Mouse (Mus musculus): ENCODE results near the gene Aldh3a2. TPM values are rescaled to one million over a fixed set of nuclear protein-coding genes. Genes with fewer than 3 reads are reported as not detected.

The Aldh3a2 gene
- polyA plus RNA-seq, 1 experiment from 2014 or later = 47.8 TPM

DNA sequence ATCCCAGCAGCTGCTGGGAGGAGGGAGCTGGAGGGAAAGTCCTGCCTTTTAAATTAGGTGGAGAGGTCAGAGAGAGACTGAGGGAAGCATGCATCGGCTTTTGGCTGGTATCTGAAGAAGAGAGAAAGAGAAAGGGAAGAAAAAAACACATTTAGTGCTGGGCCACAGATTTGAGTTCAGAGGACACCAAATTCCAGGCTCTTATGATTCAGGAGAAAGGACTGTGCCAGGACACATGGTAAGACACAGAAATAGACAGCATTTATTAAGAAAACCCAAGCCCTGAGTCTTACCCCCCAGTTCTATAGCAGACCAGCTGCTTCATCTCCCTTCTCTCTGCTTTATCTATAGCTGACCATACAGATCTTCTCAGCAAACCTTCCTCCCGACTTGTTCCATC is 10.7 kb upstream of the Aldh3a2 start:
- WGBS = 20% methylated on average over 2 of the region's 2 CpGs
- Histone ChIP-seq H3K4me1 (replicated peaks; ENCODE audit: control insufficient read depth, insufficient read depth, low read length) (no peaks in the 10 kb centered on the region), H3K4me3 (ENCODE audit: low read length) (no peak overlapping the region), H3K27me3 (ENCODE audit: control insufficient read depth, insufficient read depth, low read depth, low read length) (no peaks in the 10 kb centered on the region), H3K9me3 (ENCODE audit: control insufficient read depth, low read length) (no peaks in the 10 kb centered on the region), H3K9ac (ENCODE audit: low read length) (no peak overlapping the region), H3K36me3 (ENCODE audit: control insufficient read depth, insufficient read depth, low read length) (no peaks in the 10 kb centered on the region), H3K27ac (ENCODE audit: low read length) (peak overlapping the region; percentile 10; the same call in 1 of the 2 replicates), H3K4me2 (ENCODE audit: low read depth, low read length) (no peak overlapping the region)
- peak; percentile 66 for ATAC-seq (ENCODE audit: low read depth)

DNA sequence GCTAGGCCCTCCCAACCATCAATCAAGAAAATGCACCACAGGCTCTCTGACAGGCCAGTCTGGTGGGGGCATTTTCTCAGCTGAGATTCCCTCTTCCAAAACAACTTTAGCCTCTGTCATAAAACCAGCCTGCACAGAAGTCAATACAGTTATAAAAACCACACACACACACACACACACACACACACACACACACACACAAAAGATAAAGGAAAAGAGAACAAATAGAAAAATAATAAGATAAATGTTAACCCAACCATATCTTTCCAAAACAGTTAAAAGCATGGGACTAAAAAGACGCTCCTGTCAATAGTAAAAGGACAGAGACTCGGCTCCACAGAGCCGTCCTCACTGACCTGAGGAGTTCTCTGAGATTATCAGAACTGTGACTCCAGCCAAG is 9.2 kb upstream of the Aldh3a2 start:
- 68% methylated on average over 3 of the region's 3 CpGs for WGBS
- no peaks in the 10 kb centered on the region for H3K27me3 ChIP-seq (ENCODE audit: control insufficient read depth, insufficient read depth, low read depth, low read length)
- H3K36me3 ChIP-seq (ENCODE audit: control insufficient read depth, insufficient read depth, low read length) = no peaks in the 10 kb centered on the region
- no peaks in the 10 kb centered on the region for H3K4me1 ChIP-seq (replicated peaks; ENCODE audit: control insufficient read depth, insufficient read depth, low read length)
- H3K9me3 ChIP-seq (ENCODE audit: control insufficient read depth, low read length) = no peaks in the 10 kb centered on the region
- H3K4me2 ChIP-seq (ENCODE audit: low read depth, low read length) = no peak overlapping the region
- no peak for ATAC-seq (ENCODE audit: low read depth)
- no peak overlapping the region for H3K9ac ChIP-seq (ENCODE audit: low read length)
- no peak overlapping the region for H3K4me3 ChIP-seq (ENCODE audit: low read length)
- no peak overlapping the region for H3K27ac ChIP-seq (ENCODE audit: low read length)

DNA sequence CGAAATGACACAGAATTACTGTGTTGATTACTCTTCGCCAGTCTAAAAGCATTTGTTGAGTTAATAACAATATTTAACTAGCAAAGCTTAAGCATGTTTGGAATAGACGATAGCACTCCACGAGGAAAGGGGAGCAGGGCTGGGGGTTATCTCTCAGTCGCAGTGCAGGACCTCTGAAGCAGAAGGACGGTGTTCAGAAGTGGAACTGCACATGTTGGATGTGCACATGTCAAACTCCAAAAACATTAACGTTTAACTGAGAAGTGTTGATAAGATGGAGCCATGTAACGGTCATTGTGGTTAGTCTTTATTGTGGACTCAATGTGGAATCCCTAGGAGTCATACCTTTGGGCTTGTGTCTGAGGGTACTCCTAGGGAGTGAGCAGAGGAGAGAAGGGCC is 7.8 kb upstream of the Aldh3a2 start:
- 31% methylated on average over 8 of the region's 8 CpGs for WGBS
- ATAC-seq (ENCODE audit: low read depth) = no peak
- H3K4me3 ChIP-seq (ENCODE audit: low read length) = no peak overlapping the region

DNA sequence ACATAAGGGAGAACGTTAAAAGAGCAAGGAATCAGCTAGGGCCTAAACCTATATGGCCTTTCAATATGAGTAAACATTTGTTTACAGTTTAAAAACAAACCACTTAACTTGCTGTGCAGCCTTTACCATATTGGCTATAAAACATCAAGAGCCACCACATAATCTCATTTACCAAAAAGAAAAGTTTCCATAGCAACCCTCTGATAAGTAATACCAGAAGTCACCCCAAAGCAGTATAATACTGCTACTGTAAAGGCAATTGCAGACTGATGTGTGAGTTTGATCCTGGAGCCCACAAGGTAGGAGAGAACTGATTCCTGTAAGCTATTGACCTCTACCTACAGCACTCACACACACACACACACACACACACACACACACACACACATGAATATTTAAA is 7.2 kb upstream of the Aldh3a2 start:
- H3K4me3 ChIP-seq (ENCODE audit: low read length) = no peak overlapping the region
- no peak overlapping the region for H3K9ac ChIP-seq (ENCODE audit: low read length)
- no peak overlapping the region for H3K4me2 ChIP-seq (ENCODE audit: low read depth, low read length)
- ATAC-seq (ENCODE audit: low read depth) = no peak
- 38% methylated on average over 1 of the region's 1 CpGs for WGBS
- no peaks in the 10 kb centered on the region for H3K4me1 ChIP-seq (replicated peaks; ENCODE audit: control insufficient read depth, insufficient read depth, low read length)
- no peak overlapping the region for H3K27ac ChIP-seq (ENCODE audit: low read length)
- no peaks in the 10 kb centered on the region for H3K36me3 ChIP-seq (ENCODE audit: control insufficient read depth, insufficient read depth, low read length)
- no peaks in the 10 kb centered on the region for H3K27me3 ChIP-seq (ENCODE audit: control insufficient read depth, insufficient read depth, low read depth, low read length)
- no peaks in the 10 kb centered on the region for H3K9me3 ChIP-seq (ENCODE audit: control insufficient read depth, low read length)

More for the DNA sequence above, 7.8 kb upstream of the Aldh3a2 start:
- no peaks in the 10 kb centered on the region for H3K9me3 ChIP-seq (ENCODE audit: control insufficient read depth, low read length)
- H3K4me2 ChIP-seq (ENCODE audit: low read depth, low read length) = no peak overlapping the region
- H3K27me3 ChIP-seq (ENCODE audit: control insufficient read depth, insufficient read depth, low read depth, low read length) = no peaks in the 10 kb centered on the region
- H3K27ac ChIP-seq (ENCODE audit: low read length) = no peak overlapping the region
- H3K36me3 ChIP-seq (ENCODE audit: control insufficient read depth, insufficient read depth, low read length) = no peaks in the 10 kb centered on the region
- H3K4me1 ChIP-seq (replicated peaks; ENCODE audit: control insufficient read depth, insufficient read depth, low read length) = no peaks in the 10 kb centered on the region
- H3K9ac ChIP-seq (ENCODE audit: low read length) = no peak overlapping the region

DNA sequence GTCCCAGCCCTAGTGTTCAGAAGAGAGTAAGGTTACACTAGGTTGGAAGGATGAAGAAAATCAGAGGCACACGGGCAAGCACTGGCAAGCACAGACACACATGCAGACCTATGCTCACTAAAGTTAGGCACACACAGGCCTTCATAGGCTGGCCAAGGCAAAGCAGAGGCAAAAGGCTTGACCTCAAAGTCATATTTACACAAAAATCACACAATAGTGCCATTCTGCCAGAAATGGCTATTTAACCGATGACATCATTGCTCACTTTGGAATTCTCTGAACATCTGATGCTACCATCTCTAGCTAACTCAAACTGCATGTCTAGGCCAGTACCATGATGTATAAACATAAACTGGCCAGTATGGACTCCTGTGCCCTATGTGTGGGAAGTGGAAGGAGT is 6.7 kb upstream of the Aldh3a2 start:
- H3K4me2 ChIP-seq (ENCODE audit: low read depth, low read length) = no peak overlapping the region
- WGBS = 55% methylated on average over 2 of the region's 2 CpGs
- no peak overlapping the region for H3K9ac ChIP-seq (ENCODE audit: low read length)
- H3K36me3 ChIP-seq (ENCODE audit: control insufficient read depth, insufficient read depth, low read length) = no peaks in the 10 kb centered on the region
- no peak for ATAC-seq (ENCODE audit: low read depth)
- no peaks in the 10 kb centered on the region for H3K4me1 ChIP-seq (replicated peaks; ENCODE audit: control insufficient read depth, insufficient read depth, low read length)
- no peaks in the 10 kb centered on the region for H3K9me3 ChIP-seq (ENCODE audit: control insufficient read depth, low read length)
- no peak overlapping the region for H3K4me3 ChIP-seq (ENCODE audit: low read length)
- H3K27ac ChIP-seq (ENCODE audit: low read length) = no peak overlapping the region
- H3K27me3 ChIP-seq (ENCODE audit: control insufficient read depth, insufficient read depth, low read depth, low read length) = no peaks in the 10 kb centered on the region

DNA sequence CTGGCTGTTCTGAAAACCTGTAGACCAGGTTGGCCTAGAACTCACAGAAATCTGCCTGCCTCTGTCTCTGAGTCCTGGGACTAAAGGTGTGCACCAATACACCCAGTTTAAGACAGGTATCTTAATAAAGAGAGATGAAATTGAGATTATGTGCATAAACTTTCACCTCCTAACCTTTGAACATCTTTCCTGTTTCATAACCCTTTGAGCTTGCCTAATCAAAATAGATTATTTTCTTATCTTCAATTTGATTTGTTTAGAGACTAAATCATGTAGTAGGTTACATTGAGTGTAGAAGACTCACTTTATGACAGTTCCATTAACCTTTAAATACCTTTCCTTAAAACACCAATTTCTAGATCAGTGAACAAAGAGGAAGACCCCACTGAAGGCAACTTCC is 4.3 kb upstream of the Aldh3a2 start:
- H3K4me1 ChIP-seq (replicated peaks; ENCODE audit: control insufficient read depth, insufficient read depth, low read length) = no peaks in the 10 kb centered on the region

DNA sequence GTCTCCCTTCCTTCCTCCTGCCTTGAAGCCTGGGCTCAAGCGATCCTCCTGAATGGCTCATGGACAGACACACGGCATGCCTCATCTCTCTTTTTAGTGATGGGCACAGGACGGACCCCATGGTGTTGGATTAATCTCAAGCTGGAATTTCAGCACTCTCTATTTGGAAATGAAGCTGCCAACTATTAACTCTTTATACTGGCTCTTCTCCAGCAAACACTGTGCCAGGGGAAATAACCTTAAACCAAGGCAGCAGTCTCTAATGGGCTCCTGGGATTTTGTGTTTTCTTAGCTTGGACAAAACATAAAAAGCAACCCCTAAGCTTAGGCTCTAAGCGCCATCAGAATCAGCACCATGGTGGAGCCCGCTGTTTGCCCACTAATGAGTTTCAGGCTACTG is 3.1 kb upstream of the Aldh3a2 start:
- H3K9ac ChIP-seq (ENCODE audit: low read length) = no peak overlapping the region
- no peaks in the 10 kb centered on the region for H3K27me3 ChIP-seq (ENCODE audit: control insufficient read depth, insufficient read depth, low read depth, low read length)
- peaks cover 8% of the 10 kb centered on the region; the same call in 1 of the 2 replicates for H3K4me1 ChIP-seq (replicated peaks; ENCODE audit: control insufficient read depth, insufficient read depth, low read length)
- ATAC-seq (ENCODE audit: low read depth) = no peak
- H3K27ac ChIP-seq (ENCODE audit: low read length) = no peak overlapping the region
- H3K9me3 ChIP-seq (ENCODE audit: control insufficient read depth, low read length) = no peaks in the 10 kb centered on the region
- no peaks in the 10 kb centered on the region for H3K36me3 ChIP-seq (ENCODE audit: control insufficient read depth, insufficient read depth, low read length)
- WGBS = 78% methylated on average over 5 of the region's 5 CpGs
- H3K4me2 ChIP-seq (ENCODE audit: low read depth, low read length) = no peak overlapping the region
- no peak overlapping the region for H3K4me3 ChIP-seq (ENCODE audit: low read length)

More for the DNA sequence above, 4.3 kb upstream of the Aldh3a2 start:
- Histone ChIP-seq H3K4me2 (ENCODE audit: low read depth, low read length) (no peak overlapping the region), H3K27me3 (ENCODE audit: control insufficient read depth, insufficient read depth, low read depth, low read length) (no peaks in the 10 kb centered on the region), H3K9ac (ENCODE audit: low read length) (no peak overlapping the region), H3K9me3 (ENCODE audit: control insufficient read depth, low read length) (no peaks in the 10 kb centered on the region), H3K27ac (ENCODE audit: low read length) (no peak overlapping the region), H3K4me3 (ENCODE audit: low read length) (no peak overlapping the region), H3K36me3 (ENCODE audit: control insufficient read depth, insufficient read depth, low read length) (no peaks in the 10 kb centered on the region)
- no peak for ATAC-seq (ENCODE audit: low read depth)

DNA sequence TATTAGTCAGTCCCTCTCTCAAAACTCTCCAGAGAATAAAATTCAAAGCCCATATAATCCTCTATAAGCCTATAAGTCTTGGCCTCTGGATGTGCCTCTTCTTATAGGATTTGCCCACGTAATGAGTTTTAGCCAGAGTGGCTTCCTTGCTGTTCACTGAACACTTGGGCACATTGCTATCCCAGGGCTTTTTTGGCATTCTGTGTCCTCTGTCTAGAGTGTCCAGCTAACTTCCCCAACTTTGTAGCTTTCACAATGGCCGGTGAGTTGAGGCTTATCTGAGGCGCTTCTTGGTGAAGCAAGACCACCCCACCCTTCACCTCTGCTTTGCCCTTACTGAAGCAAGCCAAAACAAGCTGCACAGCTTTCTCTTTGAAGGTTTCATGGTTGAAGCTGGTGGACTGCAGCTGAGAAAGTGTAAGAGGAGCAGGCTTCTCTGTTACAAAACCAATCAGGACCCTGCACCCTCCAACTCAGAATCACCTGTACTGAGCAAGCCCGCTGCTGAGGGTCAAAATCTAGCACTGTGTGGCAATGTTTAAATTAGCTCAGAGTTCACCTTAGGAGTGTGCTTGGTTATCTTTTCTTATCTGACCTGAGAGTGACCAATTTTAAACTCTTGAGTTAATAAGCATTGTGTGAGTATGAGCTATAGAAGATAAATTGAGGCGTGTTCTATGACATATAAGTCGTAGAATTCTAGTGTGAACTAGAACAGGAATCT is 1.5 kb upstream of the Aldh3a2 start:
- no peaks in the 10 kb centered on the region for H3K27me3 ChIP-seq (ENCODE audit: control insufficient read depth, insufficient read depth, low read depth, low read length)
- H3K27ac ChIP-seq (ENCODE audit: low read length) = no peak overlapping the region
- ATAC-seq (ENCODE audit: low read depth) = no peak
- H3K4me2 ChIP-seq (ENCODE audit: low read depth, low read length) = no peak overlapping the region
- 73% methylated on average over 6 of the region's 6 CpGs for WGBS
- no peak overlapping the region for H3K4me3 ChIP-seq (ENCODE audit: low read length)
- no peaks in the 10 kb centered on the region for H3K9me3 ChIP-seq (ENCODE audit: control insufficient read depth, low read length)
- peaks cover 8% of the 10 kb centered on the region; the same call in 1 of the 2 replicates for H3K4me1 ChIP-seq (replicated peaks; ENCODE audit: control insufficient read depth, insufficient read depth, low read length)
- no peak overlapping the region for H3K9ac ChIP-seq (ENCODE audit: low read length)
- H3K36me3 ChIP-seq (ENCODE audit: control insufficient read depth, insufficient read depth, low read length) = peaks cover 3% of the 10 kb centered on the region; the same call in 1 of the 2 replicates

DNA sequence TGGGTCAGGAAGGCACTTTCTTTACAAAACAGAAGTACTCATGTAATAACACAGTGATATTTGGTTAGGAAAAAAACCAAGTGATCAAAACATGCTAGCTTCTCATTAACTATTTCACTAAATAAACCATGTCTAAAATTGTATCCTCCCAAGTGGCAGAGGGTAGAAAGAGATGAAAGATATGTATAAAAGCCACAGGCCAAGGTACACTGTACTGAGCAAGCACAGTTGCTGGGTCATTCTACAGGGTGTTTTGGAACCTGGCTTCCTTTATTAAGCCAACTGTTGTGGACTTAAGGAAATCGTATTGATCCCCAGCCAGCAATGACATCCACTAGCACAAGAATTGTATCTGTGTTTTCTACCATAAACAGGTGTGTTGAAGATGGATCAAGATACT is 3.4 kb downstream of the Aldh3a2 start:
- Histone ChIP-seq H3K4me2 (ENCODE audit: low read depth, low read length) (no peak overlapping the region), H3K27me3 (ENCODE audit: control insufficient read depth, insufficient read depth, low read depth, low read length) (no peaks in the 10 kb centered on the region), H3K27ac (ENCODE audit: low read length) (no peak overlapping the region), H3K4me1 (replicated peaks; ENCODE audit: control insufficient read depth, insufficient read depth, low read length) (peaks cover 8% of the 10 kb centered on the region; the same call in 1 of the 2 replicates), H3K4me3 (ENCODE audit: low read length) (no peak overlapping the region), H3K9me3 (ENCODE audit: control insufficient read depth, low read length) (no peaks in the 10 kb centered on the region), H3K36me3 (ENCODE audit: control insufficient read depth, insufficient read depth, low read length) (peaks cover 27% of the 10 kb centered on the region), H3K9ac (ENCODE audit: low read length) (no peak overlapping the region)
- ATAC-seq (ENCODE audit: low read depth) = no peak
- WGBS = 89% methylated on average over 1 of the region's 1 CpGs
